Mouse (Mus musculus): Measurements from ENCODE around the gene Cnot1.

Cnot1 gene

DNA sequence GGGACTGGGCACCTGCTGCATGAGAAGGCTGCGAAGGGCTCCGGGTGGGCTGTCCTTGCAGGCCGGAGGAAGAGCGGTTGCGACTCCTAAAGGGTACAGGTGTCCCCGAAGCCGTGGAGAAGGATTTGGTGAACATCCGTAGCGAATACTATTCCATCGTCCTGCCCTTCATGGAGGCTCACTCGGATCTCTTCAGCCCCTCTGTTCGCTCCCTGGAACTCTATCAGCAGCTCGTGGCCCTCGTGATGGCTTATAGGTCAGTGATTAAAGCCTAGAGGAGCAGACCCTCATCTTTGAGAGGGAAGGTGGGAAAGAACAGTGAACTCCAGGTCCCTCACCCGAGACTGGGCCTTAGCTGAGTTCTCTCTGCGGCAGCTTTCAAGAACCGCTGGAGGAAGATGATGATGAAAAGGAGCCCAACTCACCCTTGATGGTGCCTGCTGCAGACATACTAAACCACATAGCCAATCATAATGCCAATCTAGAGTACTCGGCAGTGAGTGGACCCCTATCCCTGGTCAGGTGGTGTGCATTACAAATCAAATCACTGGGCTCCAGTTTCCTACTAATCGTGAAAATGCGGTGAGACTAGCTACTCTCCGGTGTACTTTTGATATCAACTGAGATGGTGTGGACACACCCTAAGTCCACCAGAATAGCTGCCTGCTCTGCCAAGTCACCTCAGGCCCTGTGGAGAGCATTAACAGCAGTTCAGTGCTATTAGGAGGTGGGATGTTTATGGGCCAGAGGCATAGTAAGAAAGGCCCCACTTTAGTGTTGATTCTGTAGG is 90.5 kb downstream of the Cnot1 start:
- no peak for DNase-seq

DNA sequence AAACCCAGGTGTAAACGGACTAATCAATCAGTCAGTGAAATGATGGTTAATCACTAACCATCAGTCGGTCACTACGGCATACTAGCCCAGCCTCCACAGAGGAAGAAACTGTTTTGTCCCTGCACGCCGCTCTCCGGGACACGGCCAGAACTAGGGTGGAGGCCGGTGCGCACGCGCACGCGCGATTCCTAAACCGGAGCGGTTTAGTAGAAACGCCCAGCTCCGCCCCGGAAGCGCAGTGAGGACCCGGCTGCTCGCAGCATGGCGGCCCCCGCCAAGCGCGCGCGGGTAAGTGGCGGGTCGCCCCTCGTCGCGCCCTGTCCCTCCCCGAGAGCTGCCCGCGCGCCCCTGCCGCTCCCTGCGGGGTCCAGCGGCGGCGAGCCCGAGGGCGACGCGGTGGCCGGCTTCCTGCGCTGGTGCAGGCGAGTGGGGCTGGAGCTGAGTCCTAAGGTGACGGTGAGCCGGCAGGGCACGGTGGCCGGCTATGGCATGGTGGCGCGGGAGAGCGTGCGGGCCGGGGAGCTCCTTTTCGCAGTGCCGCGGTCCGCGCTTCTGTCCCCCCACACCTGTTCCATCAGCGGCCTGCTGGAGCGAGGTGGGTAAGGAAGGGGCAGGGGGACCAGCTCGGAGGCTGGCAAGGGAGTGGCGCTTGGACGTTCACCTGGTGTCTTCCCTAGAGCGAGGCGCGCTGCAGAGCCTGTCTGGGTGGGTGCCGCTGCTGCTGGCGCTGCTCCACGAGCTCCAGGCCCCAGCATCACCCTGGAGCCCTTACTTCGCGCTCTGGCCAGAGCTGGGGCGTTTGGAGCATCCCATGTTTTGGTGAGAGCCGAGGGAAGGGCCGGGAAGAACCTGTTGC is 91.4 kb downstream of the Cnot1 start, which contains the start of gene Setd6:
Gene Setd6 (plus strand): TSS at position 206 of the 856 bp plus-strand sequence.
- peak; percentile 83 to 84 for DNase-seq

GRCm38 (mm10) chr8:95714837-95715413 is 92.3 kb downstream of the Cnot1 start:
- no peak for DNase-seq

DNA sequence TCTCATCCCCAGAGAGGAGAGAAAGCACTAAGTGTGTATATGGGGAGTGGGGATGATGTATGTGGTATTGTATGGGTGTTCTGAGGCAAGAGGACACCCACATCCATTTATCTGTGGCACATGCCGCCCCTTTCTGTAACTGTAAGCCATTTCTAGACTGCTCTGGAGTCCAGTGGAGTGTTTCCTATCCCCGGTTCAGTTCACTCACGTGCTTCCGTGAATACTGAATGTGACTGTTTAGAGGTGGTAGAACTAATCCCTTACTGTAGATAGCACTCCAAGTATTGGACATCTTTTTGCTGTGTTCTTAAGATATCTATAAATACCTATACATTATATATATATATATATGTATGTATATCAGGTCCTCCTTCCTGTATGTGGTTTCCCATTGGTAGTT is 92.9 kb downstream of the Cnot1 start:
- DNase-seq: no peak

DNA sequence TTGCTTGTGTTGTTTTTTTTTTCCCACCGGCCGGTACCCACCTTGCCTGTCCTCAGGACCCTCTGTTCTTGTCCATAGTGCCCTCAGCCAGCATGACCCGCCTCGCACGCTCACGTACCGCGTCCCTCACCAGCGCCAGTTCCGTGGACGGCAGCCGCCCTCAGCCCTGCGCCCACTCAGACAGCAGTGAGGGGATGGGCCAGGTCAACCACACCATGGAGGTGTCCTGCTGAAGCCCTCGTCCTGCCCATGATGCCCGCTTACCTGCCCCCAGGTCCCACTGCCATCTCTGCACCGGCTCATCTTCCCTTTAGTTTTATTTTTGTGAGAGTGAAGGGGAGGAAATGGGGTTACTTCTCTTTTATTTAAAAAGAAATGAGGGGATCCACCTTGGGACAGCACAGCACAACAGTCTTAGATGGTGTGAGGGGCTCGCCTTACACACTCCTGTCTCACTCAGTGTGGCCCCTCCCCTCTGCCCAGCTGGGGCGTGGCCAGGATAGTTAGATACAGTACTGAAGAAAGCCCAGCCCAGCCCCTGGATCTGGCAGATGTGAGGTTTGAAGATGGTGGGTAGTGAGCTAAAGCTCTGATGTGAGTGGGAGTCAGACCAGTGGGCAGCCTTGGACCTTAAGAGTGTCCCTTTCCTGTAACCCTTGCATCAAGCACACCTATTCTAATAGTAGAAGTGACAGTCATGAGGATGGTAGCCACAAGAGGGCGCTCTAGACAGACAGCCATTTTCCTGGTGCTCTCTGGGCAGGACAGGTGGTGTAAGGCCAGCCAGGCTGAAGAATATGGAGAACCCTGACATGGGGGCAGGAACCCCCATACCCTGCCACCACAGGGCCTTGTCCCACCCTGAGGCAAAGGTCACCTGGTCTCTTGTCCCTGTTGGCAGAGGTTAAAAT is 93.9 kb downstream of the Cnot1 start:
- DNase-seq: peak; percentile 75 to 82

GRCm38 (mm10) chr8:95712395-95712794 is 94.9 kb downstream of the Cnot1 start:
- no peak for DNase-seq

- no peak for DNase-seq
Observed at GRCm38 (mm10) chr8:95711029-95711428, 96.2 kb downstream of the Cnot1 start.

DNA sequence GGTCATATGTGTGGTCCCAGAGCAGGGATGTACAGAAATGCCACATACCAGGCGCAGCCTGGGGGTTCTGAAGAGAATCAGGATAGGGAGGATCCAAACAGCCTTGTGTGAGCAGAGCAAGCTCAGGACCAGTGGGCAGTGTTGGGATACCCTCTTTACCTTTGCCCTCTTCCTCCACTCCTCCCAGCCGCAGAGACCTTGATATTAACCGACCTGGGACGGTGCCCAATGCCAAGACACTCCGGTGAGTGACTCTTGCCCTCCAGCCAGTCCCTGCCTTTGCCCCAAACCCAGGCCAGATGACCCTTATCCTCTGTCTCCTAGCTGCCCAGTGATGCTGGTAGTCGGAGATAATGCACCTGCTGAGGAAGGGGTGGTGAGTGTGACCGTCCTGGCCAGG is 97.7 kb downstream of the Cnot1 start:
- no peak for DNase-seq

- no peak for DNase-seq
Observed at GRCm38 (mm10) chr8:95704538-95704937, 102.7 kb downstream of the Cnot1 start.

GRCm38 (mm10) chr8:95703461-95704260 is 103.6 kb downstream of the Cnot1 start:
- peak; percentile 91 to 92 for DNase-seq

DNA sequence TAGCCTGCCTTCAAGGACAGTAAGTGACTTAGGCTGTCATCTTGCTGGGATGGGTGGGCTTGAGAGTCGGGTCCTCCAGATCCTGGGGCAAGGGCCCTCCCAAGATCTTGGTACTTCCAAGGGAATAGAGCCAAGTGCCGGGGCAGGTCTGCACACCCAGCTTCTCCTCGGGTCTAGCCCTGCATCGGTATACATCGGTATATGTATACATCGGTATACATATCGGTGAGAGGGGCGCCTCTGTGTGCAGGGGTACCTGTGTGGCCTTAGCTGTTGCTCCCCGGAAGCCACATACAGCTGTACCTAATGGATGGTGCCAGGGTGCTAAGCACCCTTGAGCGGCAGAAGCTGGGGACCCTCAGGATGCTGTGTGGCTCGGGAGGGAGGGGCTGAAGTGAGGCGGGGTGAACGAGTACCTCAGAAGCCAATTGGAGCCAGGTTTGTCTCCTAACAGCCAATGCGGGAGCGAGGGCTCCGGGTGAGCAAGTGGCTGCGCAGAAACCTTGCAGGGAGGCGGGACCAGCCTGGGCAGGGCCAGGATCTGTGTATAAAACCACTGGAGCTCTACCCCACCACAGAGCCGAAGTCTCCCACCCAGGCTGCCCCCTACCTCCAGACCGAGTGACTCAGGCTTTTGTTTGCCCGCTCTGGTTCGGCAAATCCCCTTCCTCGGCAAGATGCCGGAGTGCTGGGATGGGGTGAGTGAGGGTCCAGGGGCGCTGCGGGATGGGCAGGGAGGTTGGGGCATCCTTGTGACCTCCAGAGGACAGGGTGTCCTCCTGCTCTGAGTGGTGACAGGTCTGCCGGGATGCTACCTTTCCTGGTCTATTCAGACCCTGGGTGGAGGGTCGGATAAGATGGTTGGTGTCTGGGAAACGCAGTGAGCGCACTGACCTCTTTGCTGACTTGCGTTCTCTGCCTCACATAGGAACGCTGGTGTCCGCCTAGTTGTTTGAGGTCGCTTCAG is 104.5 kb downstream of the Cnot1 start:
- DNase-seq: peak; percentile 91 to 97

GRCm38 (mm10) chr8:95701809-95702208 is 105.5 kb downstream of the Cnot1 start:
- DNase-seq: no peak

DNA sequence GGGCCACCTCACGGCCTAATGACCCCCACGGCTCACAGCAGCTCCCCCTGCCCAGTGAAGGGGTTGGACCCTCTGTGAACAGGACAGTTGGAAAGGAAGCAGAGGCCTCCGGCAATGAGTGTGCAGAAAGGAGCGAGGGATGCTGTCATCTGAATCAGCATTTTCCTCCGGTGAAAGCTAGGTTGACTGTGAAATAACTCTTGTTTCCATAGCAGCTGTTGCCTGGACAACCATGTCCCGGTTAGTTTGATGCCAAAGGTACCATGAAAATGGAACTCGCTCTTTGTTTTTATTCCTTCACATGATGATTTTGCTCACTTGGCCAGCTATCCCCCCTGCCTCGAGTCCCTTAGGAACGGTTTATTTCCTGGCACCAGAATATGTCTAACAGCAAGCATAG is 107.0 kb downstream of the Cnot1 start:
- DNase-seq: no peak

DNA sequence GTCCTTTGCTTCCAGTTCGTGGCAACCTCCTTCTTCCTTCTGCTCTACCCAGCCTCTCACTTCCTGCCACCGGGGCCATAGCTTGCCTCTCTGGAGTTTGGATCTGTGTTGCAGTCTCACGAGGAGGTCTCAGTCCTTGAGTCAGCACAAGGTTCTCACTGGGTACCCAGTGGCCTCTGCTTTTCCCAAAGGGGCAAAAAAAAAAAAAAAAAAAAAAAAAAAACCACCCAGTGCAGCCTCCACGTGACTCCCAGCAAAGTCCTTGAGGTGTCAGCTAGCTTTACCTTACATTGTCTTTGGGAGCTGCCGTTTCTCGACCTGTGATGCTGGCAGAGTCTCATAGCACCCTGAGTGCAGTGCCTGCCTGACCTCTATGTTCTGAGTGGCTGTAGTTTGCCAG is 109.1 kb downstream of the Cnot1 start:
- DNase-seq: no peak

DNA sequence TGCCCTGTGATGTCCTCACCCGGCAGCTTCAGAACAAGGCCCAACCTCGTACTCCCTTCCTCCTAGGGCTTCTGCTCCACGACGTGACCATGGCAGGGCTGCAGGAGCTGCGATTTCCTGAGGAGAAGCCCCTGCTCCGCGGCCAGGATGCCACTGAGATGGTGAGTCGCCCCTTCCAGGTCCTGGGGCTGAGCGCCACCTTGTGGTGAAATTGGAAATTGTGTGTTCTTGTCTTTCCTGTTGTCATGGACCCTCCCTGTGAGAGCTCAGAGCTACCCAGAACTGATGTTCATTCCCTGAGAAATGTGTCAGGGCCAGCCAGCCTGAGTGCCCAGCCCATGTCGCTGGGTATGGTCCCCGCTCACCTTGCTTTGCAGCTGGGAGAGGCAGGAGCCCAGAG is 110.1 kb downstream of the Cnot1 start:
- peak; percentile 79 to 89 for DNase-seq

- DNase-seq: no peak
Observed at GRCm38 (mm10) chr8:95696661-95697060, 110.6 kb downstream of the Cnot1 start.

GRCm38 (mm10) chr8:95694631-95695030 is 112.6 kb downstream of the Cnot1 start:
- DNase-seq: peak in 1 of 2 experiments; percentile 15

- DNase-seq: no peak
Observed at GRCm38 (mm10) chr8:95690929-95691541, 116.2 kb downstream of the Cnot1 start.

DNA sequence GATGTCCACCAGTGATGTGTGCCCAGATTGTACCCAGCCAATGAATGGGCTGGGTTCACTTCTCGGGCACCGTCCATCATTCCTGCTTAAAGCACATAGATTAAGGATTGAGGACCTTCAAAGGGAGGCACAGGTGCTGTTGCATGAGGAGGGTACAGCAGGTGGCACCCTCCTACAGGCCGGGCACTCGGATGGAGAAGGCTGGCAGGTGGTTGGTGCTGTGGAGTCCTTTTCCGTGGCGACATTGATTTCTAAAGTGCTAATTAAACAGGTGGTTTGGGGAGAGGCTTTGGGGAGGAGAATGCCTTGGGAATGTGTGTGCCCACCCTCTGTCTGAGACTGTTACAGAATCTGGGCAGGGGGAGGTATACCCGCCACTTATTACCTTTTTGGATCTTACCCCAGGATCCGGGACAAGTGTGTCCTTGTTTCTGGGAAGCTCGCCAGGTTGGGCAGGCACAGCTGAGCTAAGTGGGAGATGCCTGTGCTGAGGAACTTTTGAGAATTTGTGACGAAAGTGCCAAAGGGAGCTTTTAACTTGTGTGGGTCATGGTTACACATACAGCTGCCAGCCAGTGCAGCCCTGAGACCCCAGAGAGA is 119.1 kb downstream of the Cnot1 start:
- DNase-seq: no peak

Measured in cerebellum, adult 18-20 months (tissue).